Mouse (Mus musculus) gastrocnemius, adult 2 months (tissue): ENCODE data around the gene Atp6v0d1. TPM values are rescaled to one million over a fixed set of nuclear protein-coding genes. Genes with fewer than 3 reads are reported as not detected.

Experiments used
- DNase-seq: peaks from one replicate; pipeline ENCODE4 v3.0.0; 2022
- H3K27ac ChIP-seq: fragments of 200-600 bp; 2 replicates; pipeline ENCODE4 v1.8.1; 2022; ENCODE audit warnings: mild to moderate bottlenecking
- H3K4me3 ChIP-seq: fragments of 200-600 bp; 2 replicates; pipeline ENCODE4 v1.8.1; 2022; ENCODE audit warnings: mild to moderate bottlenecking, moderate library complexity
- CTCF ChIP-seq: fragments of 200-600 bp; IDR thresholded peaks from 2 replicates; pipeline ENCODE4 v1.8.1; 2022; ENCODE audit warnings: antibody characterized with exemption, mild to moderate bottlenecking, moderate library complexity
- intact Hi-C: fragments of 180-260 bp; cut with DNase I; formaldehyde crosslinking; loops from one replicate; pipeline ENCODE4 v1.15.1; 2025
- microRNA-seq: library from miRNA; unstranded; fragments of <30 nt; microRNA quantifications from one replicate; pipeline ENCODE4 v1.2.0, GENCODE M21; 2021
- total RNA-seq, 2 experiments: library from RNA; stranded (reverse); gene quantifications; 2 replicates each; pipeline ENCODE4 v1.2.3; 2021

Atp6v0d1 gene
- total RNA-seq, 2 experiments from 2014 or later: 40.3 to 41.6 TPM

DNA sequence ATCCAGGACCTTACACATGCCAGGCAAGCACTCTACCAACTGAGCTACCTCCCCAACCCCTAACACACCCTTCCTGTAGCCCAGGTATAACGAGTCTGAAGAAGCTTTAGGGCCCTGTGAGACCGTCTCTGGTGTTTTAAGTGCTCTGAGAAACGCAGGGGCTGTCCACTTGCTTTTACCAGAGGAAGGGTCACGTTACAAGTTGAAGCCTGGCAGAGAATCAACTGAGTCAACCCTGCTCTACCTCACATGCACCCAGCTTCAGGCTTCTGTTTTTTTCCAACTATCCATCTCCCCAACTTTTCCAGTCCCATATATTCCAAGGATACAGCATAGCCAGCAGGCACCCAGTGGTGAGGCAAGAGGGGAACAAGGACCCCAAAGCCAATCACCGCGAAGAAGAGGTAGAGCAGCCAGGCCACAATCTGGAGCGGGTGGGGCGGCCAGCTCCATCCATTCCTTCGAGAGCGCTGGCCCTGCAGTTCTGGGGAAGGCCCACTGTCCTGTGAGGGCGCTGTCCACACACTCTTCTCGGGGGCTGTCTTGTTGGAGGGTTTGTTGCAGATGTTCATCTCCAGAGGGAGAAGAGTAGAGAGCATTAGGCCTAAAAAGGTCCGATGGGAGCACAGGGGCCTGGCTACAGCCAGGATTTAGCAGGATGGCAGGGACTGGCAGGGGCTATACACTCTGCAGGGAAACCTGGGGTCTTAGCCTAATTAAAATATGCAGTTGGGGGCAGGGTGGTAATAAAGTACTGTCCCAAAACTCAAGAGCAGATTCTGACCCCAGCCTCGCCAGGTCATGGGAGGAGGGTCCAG lies 82.4 kb downstream of the Atp6v0d1 start:
- Histone ChIP-seq H3K27ac (peak overlapping the region; percentile 90), H3K4me3 (peak overlapping the region; percentile 31)
- intact Hi-C loops: loop anchor here (1.0 to 5.0 kb wide), 3 partner anchors 34 to 71 kb away; partner anchors contain the start of gene Hsd11b2
- peak; percentile 88 for TF ChIP-seq CTCF
- peak; percentile 85 for DNase-seq

DNA sequence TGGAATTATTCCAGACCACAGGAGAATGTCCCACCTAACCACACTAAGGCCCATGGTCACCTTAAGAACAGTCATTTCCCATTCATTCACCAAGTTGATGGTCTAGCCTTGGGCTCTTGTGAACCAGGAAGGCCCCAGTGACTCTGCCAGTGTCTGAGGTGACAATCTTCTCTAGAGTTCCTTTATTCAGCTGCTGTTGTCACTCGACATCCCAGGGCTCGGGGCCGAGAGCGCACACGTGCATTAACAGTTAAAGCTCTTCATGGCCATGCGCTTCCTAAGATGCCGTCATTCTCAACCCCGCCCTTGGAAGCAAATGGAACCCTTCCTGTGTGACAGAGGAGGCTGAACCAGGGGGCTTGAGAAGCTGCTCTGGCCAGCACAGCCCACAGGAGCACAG lies 83.7 kb downstream of the Atp6v0d1 start:
- TF ChIP-seq CTCF: no peak
- Histone ChIP-seq H3K27ac (no peak overlapping the region), H3K4me3 (no peak overlapping the region)
- peak; percentile 20 for DNase-seq
- intact Hi-C loops: loop anchor here (5.0 kb wide), 2 partner anchors 35 to 50 kb away; partner anchors contain the start of gene Hsd11b2

DNA sequence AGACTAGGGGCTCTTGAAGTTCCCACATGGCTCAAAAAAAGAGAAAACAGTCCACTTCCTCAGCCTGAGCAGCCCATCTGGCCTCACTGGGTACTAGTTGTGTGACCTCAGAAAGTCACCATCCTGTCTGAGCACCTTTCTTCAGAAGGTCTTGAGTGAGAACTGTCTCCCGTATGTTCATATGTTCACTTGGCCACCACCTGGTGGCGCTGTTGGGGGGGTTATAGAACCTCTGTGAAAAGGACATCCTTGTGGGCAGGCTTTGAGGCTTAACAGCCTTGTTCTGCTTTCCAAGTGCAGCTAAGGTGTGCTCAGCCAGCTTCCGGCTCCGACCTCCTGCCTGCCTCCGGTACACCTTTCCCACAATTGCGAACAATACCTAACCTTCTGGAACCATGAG lies 84.4 kb downstream of the Atp6v0d1 start:
- Histone ChIP-seq H3K27ac (no peak overlapping the region), H3K4me3 (no peak overlapping the region)
- intact Hi-C loops: loop anchor here (5.0 kb wide), 2 partner anchors 36 to 51 kb away; partner anchors contain the start of gene Hsd11b2
- DNase-seq: peak; percentile 69
- TF ChIP-seq CTCF: peak; percentile 67

DNA sequence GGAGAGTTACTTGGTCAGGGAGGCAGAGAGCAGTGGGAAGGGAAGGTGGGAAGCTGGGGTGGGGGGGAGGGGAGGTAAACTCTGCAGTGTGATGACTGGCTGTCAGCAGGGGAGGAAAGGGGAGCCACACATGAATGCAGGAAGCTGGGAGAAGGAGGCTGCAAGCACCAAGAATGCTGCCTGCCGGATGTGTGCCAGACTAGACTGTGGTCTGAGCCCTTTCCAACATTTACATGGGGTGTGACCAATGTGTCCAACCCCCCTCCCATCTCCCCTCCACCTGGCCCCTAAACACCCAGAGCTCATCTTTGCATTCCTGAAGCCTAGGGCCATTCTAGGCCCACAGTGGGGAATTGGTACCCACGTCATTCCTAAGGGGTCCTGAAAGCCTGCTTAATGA lies 84.8 kb downstream of the Atp6v0d1 start:
- TF ChIP-seq CTCF: no peak
- intact Hi-C loops: loop anchor here (5.0 kb wide), 2 partner anchors 36 to 51 kb away; partner anchors contain the start of gene Hsd11b2
- DNase-seq: no peak
- Histone ChIP-seq H3K4me3 (no peak overlapping the region), H3K27ac (no peak overlapping the region)

- intact Hi-C loops: loop anchor here (2.0 kb wide), 1 partner anchor 119 kb away; no protein-coding TSS in a partner anchor
Observed at GRCm38 (mm10) chr8:105477792-105478191, 88.1 kb downstream of the Atp6v0d1 start.

DNA sequence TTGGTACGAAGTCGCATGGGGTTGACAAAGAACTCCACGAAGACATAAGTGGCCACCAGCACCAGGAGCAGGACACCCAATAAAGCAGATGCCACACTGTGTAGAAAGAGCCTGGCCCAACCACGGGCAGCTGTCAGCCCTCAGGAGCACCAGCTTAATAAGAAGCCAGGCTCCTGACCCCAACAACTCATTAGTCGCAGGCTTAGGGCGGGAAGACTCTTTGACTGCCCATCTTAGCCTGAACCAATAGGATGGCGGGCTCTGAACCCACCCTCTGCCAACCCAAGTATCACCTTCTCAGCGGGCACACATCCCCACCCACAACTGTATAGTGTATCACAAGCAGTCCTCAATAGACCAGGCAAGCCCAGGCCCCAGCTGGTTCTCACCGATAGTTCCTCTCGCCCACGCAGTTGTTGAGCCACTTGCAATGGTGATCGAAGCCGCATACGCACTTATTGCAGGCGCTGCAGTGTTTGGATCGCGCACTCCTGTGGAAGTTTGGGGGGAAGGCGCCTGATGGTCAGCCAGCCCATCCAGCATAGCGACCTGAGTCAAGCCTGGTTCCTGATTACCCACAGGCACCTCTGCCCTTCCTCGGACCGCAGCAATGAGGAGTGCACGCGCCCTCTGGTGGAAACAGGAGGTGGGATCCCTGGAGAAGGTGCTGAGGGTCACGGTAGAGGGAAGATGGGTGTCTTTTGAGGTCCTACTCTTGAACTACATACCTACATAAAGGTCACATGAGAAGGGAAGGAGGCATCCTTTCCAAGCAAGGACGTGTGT lies 89.0 kb downstream of the Atp6v0d1 start:
- DNase-seq: peak; percentile 80
- TF ChIP-seq CTCF: peak; percentile 88
- intact Hi-C loops: loop anchor here (2.0 kb wide), 1 partner anchor 118 kb away; no protein-coding TSS in a partner anchor
- Histone ChIP-seq H3K27ac (peak overlapping the region; percentile 82), H3K4me3 (peak overlapping the region; percentile 57)

More at GRCm38 (mm10) chr8:105477792-105478191, 88.1 kb downstream of the Atp6v0d1 start:
- no peak overlapping the region for H3K4me3 ChIP-seq
- peak overlapping the region; percentile 32; the same call in 1 of the 2 replicates for H3K27ac ChIP-seq
- TF ChIP-seq CTCF: no peak
- no peak for DNase-seq

GRCm38 (mm10) chr8:105476161-105476560 lies 89.7 kb downstream of the Atp6v0d1 start:
- DNase-seq: no peak
- Histone ChIP-seq H3K27ac (peak overlapping the region; percentile 82), H3K4me3 (no peak overlapping the region)
- TF ChIP-seq CTCF: no peak
- intact Hi-C loops: loop anchor here (2.0 kb wide), 1 partner anchor 117 kb away; no protein-coding TSS in a partner anchor

DNA sequence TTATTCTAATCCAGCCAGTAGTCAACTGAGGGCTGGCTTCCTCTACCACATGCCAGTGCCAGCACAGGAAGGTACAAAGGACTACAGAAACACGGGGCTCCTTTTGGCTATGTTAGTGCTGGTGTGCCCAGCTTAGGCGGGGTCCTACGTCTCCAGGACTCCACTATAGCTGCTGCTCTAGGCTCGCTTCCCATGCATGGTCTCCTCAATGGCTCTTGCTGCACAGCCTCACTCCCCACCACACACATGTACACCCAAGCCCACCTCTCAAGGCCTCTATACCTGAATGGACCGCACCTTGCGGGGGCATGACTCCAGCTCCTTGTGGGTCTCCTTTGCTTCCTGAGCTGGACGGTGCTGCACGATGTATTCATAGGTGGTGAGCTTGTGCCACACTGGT lies 90.1 kb downstream of the Atp6v0d1 start:
- no peak for DNase-seq
- Histone ChIP-seq H3K27ac (peak overlapping the region; percentile 82), H3K4me3 (no peak overlapping the region)
- intact Hi-C loops: loop anchor here (2.0 kb wide), 1 partner anchor 117 kb away; no protein-coding TSS in a partner anchor
- TF ChIP-seq CTCF: no peak

DNA sequence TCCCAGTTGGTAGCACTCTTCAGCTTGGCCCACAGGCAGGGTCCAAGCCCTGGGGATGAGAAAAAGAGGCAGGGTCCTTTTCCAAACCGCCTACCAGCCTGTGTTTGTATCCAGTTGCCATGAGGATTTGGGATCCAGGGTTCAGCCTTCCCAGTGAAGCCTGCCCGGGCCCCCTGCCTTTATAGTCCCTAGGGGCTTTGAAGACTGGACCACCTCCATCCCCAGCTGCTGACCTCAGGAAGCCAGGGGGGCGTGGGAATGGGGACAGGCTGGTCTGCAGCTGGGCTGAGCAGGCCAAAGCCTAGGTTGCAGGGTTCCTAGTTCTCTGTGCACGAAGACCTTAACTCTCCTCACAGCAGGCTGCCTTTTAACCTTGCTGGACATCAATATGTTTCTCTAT lies 90.6 kb downstream of the Atp6v0d1 start:
- peak; percentile 78 for DNase-seq
- intact Hi-C loops: no loop called here
- TF ChIP-seq CTCF: no peak
- H3K4me3 ChIP-seq: peak overlapping the region; percentile 53
- H3K27ac ChIP-seq: peak overlapping the region; percentile 82

GRCm38 (mm10) chr8:105474680-105475079 lies 91.2 kb downstream of the Atp6v0d1 start:
- peak overlapping the region; percentile 82 for H3K27ac ChIP-seq
- intact Hi-C loops: no loop called here

More at GRCm38 (mm10) chr8:105474680-105475079, 91.2 kb downstream of the Atp6v0d1 start:
- peak overlapping the region; percentile 53 for H3K4me3 ChIP-seq
- DNase-seq: no peak
- TF ChIP-seq CTCF: no peak

Small RNAs within 50 kb of the gene (microRNA-seq; reads per million reads assigned to microRNA genes)
- not detected for gene Mir1966

Other genes starting within 250 kb of the Atp6v0d1 start
- gene Lrrc29, start 239.8 kb downstream of the Atp6v0d1 start, total RNA-seq: 1 to 10 TPM in 1 of 2 experiments, under 1 TPM in 1; 0.99 to 1.3 TPM
- gene Tmem208, start 239.7 kb downstream of the Atp6v0d1 start, total RNA-seq: 10 to 100 TPM; 20.1 to 24.6 TPM
- gene Fhod1, start 218.1 kb downstream of the Atp6v0d1 start, total RNA-seq: 10 to 100 TPM; 17.5 to 23.4 TPM
- under 1 TPM; 0.45 to 0.92 TPM for gene Slc9a5, start 217.2 kb downstream of the Atp6v0d1 start, total RNA-seq
- not detected for gene Plekhg4, start 192.8 kb downstream of the Atp6v0d1 start, total RNA-seq
- gene Kctd19, start 152.5 kb downstream of the Atp6v0d1 start, total RNA-seq: under 1 TPM in 1 of 2 experiments, not detected in 1; 0.23 TPM
- gene Lrrc36, start 152.5 kb downstream of the Atp6v0d1 start, total RNA-seq: under 1 TPM; 0.64 to 0.73 TPM
- gene Tppp3, start 94.5 kb downstream of the Atp6v0d1 start, total RNA-seq: 10 to 100 TPM; 52.8 to 53.4 TPM
- gene Zdhhc1, start 69.1 kb downstream of the Atp6v0d1 start, total RNA-seq: 10 to 100 TPM in 1 of 2 experiments, 1 to 10 TPM in 1; 9.6 to 11.2 TPM
- gene Hsd11b2, start 47.3 kb downstream of the Atp6v0d1 start, total RNA-seq: not detected
- 10 to 100 TPM; 15.7 to 20.6 TPM for gene Ripor1, start 39.2 kb upstream of the Atp6v0d1 start, total RNA-seq
- 10 to 100 TPM; 33.2 to 42.6 TPM for gene Ctcf, start 70.5 kb upstream of the Atp6v0d1 start, total RNA-seq
- under 1 TPM in 1 of 2 experiments, not detected in 1; 0.75 TPM for gene Agrp, start 71.3 kb upstream of the Atp6v0d1 start, total RNA-seq
- gene Carmil2, start 120.2 kb upstream of the Atp6v0d1 start, total RNA-seq: under 1 TPM in 1 of 2 experiments, not detected in 1; 0.17 TPM
- gene Acd, start 135.1 kb upstream of the Atp6v0d1 start, total RNA-seq: 1 to 10 TPM; 4.2 to 5.3 TPM
- 1 to 10 TPM; 5.0 to 6.0 TPM for gene Pard6a, start 135.1 kb upstream of the Atp6v0d1 start, total RNA-seq
- not detected for gene 4933405L10Rik, start 141.6 kb upstream of the Atp6v0d1 start, total RNA-seq
- gene Enkd1, start 142.2 kb upstream of the Atp6v0d1 start, total RNA-seq: under 1 TPM; 0.47 to 0.69 TPM
- 1 to 10 TPM; 7.2 to 7.4 TPM for gene Gfod2, start 192.6 kb upstream of the Atp6v0d1 start, total RNA-seq